Mouse (Mus musculus): ENCODE data around the gene Miip. TPM values are rescaled to one million over a fixed set of nuclear protein-coding genes. Genes with fewer than 3 reads are reported as not detected.

The Miip gene
- polyA plus RNA-seq (2012; fragmentation: generic; extraction: Trizol): 10 to 100 TPM; 18.3 to 21.0 TPM

DNA sequence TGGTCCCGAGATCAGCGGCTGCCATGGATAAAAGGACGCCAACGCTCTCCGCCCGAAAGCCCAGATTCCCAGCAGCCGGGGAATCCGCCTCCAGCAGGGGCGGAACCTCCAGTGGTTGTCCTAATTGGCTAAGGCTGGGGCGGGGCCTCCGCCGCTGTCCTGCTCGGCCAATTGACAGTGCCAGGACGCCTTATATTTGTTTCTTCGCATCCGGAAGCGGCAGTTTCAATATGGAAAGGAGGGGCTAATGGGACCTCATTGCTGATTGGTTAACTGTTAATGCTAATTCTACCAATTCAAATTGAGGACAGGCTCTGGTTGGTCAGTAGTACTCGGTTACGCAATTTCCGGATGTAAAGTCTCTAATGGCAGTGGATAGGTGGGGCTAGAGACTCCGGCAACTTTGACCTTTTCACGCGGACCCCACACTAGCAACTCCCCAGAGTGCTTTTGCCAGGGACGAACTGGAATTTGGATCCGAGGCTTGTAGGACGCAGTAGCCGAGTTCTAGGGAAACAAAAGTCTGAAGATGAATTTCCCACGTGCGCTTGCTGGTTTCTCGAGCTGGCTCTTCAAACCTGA is at the start of gene Miip, which contains the start of gene Fv1:
Gene Miip (minus strand): TSS at position 367 of the 582 bp plus-strand sequence.
Gene Fv1 (plus strand): TSS at position 530 of the 582 bp plus-strand sequence.

DNA sequence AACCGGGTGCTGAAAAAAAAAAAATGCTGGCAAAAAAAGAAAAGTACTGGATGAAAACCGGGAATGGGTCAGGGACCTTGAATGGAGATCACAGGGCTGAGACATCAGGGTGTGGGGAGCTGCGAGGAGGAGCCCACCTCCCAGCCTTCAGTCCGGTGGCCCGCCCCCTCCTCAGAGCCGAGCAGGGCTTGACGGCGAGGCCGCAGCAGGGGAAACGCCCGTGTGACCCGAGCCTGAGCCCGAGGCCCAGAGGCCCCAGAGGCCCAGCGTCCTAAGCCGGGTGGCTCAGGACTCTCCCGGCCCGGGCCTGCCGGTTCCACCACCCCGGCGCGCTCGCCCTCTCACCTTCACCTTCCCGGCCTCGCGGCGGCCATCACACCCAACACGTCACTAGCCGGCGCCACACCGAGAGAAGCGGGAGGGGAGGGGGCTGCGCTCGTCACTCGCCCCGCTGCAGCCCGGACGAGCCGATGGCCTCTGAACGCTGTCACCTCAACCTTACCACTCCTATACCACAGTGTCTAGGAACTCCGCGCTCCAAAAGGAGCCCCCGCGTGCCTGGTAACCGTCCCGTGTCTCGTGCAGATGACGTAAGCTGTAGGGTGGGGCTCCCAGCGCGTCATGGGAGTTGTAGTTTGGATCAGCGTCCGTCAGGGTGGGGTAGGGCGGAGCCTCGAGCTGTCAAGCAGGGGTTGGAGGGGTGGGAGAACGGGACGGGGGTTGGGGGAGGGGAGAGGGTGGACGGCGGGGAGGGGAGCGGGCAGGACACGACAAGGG is 35.9 kb upstream of the Miip start, which contains the start of gene Mfn2:
Gene Mfn2 (minus strand): TSS at position 392 of the 777 bp plus-strand sequence.

DNA sequence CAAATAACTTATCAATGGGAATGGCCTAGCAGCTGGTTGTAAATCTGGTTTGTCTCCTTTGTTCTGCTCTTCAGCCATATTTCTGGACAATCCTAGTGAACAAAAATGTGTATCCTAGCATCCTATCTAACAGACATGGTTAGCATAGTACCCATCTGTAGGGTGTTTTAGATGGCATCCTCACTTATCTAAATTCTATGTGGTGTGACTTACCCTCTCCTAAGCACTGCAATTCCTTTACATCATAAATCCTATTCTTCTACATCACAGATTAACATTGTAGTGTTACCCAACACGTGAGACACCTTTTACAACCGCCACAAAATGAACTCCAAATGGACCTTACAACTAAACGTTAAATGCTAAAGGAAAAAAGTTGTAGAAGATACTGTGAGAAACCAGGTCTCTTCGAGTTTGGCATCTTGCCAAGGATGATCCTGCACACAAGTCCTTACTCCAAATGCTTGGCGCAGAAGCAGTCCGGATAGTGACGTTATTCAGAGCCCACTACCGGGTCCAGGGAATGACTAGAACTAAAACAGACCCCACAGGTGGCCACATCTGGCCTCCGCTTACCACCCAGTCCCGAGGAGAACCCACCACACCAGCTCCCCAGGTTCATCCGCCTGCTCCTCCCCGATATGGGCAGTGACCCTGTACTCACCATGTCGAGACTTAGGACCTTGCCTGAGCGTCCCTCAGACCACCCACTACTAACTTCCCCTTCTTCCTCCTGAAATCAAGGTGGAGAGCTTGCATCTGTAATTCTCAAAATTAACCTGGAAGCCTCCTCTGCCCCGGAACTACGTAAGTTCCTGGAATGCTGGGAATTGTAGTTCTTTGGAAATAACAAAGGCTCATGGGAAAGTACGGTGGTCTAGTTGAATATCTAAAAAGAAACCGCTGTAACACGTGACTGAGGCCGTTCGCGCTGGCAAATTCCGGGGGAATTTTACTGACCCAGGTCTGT is 20.7 kb downstream of the Miip start, which contains the start of gene Zfp933:
Gene Zfp933 (minus strand): TSS at position 753 of the 970 bp plus-strand sequence.

Other genes with a start within 250 kb of the Miip start
- gene Zfp979, start 226.3 kb downstream of the Miip start, polyA plus RNA-seq (2012; fragmentation: generic; extraction: Trizol): 1 to 10 TPM in 1 of 2 experiments, under 1 TPM in 1; 0.11 to 1.2 TPM
- under 1 TPM in 1 of 2 experiments, not detected in 1; 0.01 TPM for gene Zfp534, start 166.3 kb downstream of the Miip start, polyA plus RNA-seq (2012; fragmentation: generic; extraction: Trizol)
- gene Zfp984, start 59.0 kb downstream of the Miip start, polyA plus RNA-seq (2012; fragmentation: generic; extraction: Trizol): under 1 TPM in 1 of 2 experiments, not detected in 1; 0.05 TPM
- gene Zfp933, start 20.4 kb downstream of the Miip start, polyA plus RNA-seq (2012; fragmentation: generic; extraction: Trizol): under 1 TPM; 0.02 to 0.35 TPM
- gene Fv1, start 163 bp upstream of the Miip start, polyA plus RNA-seq (2012; fragmentation: generic; extraction: Trizol): 1 to 10 TPM in 1 of 2 experiments, under 1 TPM in 1; 0.26 to 2.9 TPM
- gene Mfn2, start 35.9 kb upstream of the Miip start, polyA plus RNA-seq (2012; fragmentation: generic; extraction: Trizol): 10 to 100 TPM; 21.7 to 28.1 TPM
- gene Plod1, start 68.0 kb upstream of the Miip start, polyA plus RNA-seq (2012; fragmentation: generic; extraction: Trizol): 10 to 100 TPM; 25.9 to 69.0 TPM
- gene 2510039O18Rik, start 72.1 kb upstream of the Miip start, polyA plus RNA-seq (2012; fragmentation: generic; extraction: Trizol): 10 to 100 TPM; 15.3 to 43.6 TPM
- not detected for gene Nppb, start 117.0 kb upstream of the Miip start, polyA plus RNA-seq (2012; fragmentation: generic; extraction: Trizol)
- not detected for gene Nppa, start 131.9 kb upstream of the Miip start, polyA plus RNA-seq (2012; fragmentation: generic; extraction: Trizol)
- gene Clcn6, start 170.0 kb upstream of the Miip start, polyA plus RNA-seq (2012; fragmentation: generic; extraction: Trizol): 1 to 10 TPM; 1.5 to 7.3 TPM
- 10 to 100 TPM in 1 of 2 experiments, 1 to 10 TPM in 1; 4.5 to 16.9 TPM for gene Mthfr, start 170.3 kb upstream of the Miip start, polyA plus RNA-seq (2012; fragmentation: generic; extraction: Trizol)
- gene Agtrap, start 219.2 kb upstream of the Miip start, polyA plus RNA-seq (2012; fragmentation: generic; extraction: Trizol): 10 to 100 TPM; 17.7 TPM